Mouse (Mus musculus): ENCODE data around the gene Vmn1r204. TPM values are rescaled to one million over a fixed set of nuclear protein-coding genes. Genes with fewer than 3 reads are reported as not detected.
"Not testable (repeated sequence)": the region's sequence is repeated elsewhere in the genome, so short reads cannot be mapped to it uniquely, and the experiment has no call there.

Vmn1r204 gene
- polyA plus RNA-seq (2012; rRNA removed): not detected in 2 replicates

- not testable (repeated sequence) for DNase-seq; H3K4me1 ChIP-seq (ENCODE audit: control insufficient read depth, insufficient read depth, low read length); H3K4me3 ChIP-seq (replicated peaks; ENCODE audit: extremely low read depth, low read depth, low read length)
- 46% methylated on average over 1 of the region's 1 CpGs for WGBS
These were observed at the start of gene Vmn1r204 for GRCm38 (mm10) chr13:22552898-22553297. Gene Vmn1r204, plus strand, starts transcription at chr13:22553198.

DNA sequence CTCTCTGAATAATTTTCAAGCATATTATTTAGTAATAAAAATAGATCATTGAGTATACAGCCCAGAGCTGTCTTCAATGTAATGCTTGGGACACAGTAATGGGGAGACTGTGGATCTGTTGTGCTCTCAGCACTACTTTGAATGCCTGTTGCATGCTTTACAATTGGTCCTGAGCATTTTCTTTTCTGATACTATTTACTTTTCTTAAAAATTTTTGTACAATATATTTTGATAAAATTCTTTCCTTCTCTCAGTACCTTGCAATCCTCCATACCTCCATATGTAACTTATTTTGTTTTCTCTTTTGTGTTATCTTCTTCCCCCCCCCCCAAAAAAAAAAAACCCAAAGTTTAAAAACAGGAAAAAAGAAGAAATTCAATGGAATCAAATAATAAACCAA, 47.7 kb upstream of the Vmn1r204 start, which contains the start of gene Vmn1r202:
Vmn1r202 (minus strand) TSS at position 101 of the 400 bp plus-strand sequence.
- DNase-seq: no peak
- TF ChIP-seq CTCF (IDR thresholded peaks at IDR 0.05; ENCODE audit: insufficient read depth, low read length) (no peak), POLR2A (IDR thresholded peaks at IDR 0.05; ENCODE audit: borderline replicate concordance, extremely low read depth, low read depth, low read length) (no peak)
- Histone ChIP-seq H3K4me1 (ENCODE audit: control insufficient read depth, insufficient read depth, low read length) (no peaks in the 10 kb centered on the region), H3K4me3 (replicated peaks; ENCODE audit: extremely low read depth, low read depth, low read length) (no peak within 1 kb of the TSS)

- no peak within 1 kb of the TSS for H3K4me3 ChIP-seq (replicated peaks; ENCODE audit: extremely low read depth, low read depth, low read length)
These were observed 35.2 kb upstream of the Vmn1r204 start, which contains the start of gene Vmn1r203 for GRCm38 (mm10) chr13:22517814-22518213. Gene Vmn1r203, plus strand, starts transcription at chr13:22518114.

DNA sequence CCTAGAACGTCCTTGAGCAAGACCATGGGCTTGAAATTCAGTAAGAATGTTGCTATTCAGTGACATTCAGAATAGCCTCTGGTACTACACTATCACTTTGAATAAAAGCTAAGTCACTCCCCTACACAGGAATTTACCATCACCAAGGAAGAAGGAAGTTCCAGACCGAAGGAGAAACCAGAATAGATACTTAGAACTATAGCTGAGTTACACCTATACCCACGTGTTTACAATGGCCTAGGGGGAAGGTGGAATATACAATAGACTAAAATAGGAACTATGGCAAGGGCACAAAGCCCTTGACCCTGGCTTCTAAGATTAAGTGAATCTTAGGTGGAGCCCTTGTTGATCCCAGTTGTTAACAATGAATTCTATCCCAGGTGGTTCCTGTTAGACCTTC, 21.9 kb downstream of the Vmn1r204 start:
- not testable (repeated sequence) for H3K4me1 ChIP-seq (ENCODE audit: control insufficient read depth, insufficient read depth, low read length); H3K4me3 ChIP-seq (replicated peaks; ENCODE audit: extremely low read depth, low read depth, low read length); DNase-seq
- 70% methylated on average over 3 of the region's 3 CpGs for WGBS

More at GRCm38 (mm10) chr13:22517814-22518213, 35.2 kb upstream of the Vmn1r204 start, which contains the start of gene Vmn1r203:
- no peak for TF ChIP-seq POLR2A (IDR thresholded peaks at IDR 0.05; ENCODE audit: borderline replicate concordance, extremely low read depth, low read depth, low read length)
- no peak for TF ChIP-seq CTCF (IDR thresholded peaks at IDR 0.05; ENCODE audit: insufficient read depth, low read length)
- DNase-seq: no peak
- no peaks in the 10 kb centered on the region for H3K4me1 ChIP-seq (ENCODE audit: control insufficient read depth, insufficient read depth, low read length)

- 73% methylated on average over 14 of the region's 14 CpGs for WGBS
- H3K4me1 ChIP-seq (ENCODE audit: control insufficient read depth, insufficient read depth, low read length); H3K4me3 ChIP-seq (replicated peaks; ENCODE audit: extremely low read depth, low read depth, low read length): not testable (repeated sequence)
These were observed 30.3 kb downstream of the Vmn1r204 start for GRCm38 (mm10) chr13:22583336-22583735.

DNA sequence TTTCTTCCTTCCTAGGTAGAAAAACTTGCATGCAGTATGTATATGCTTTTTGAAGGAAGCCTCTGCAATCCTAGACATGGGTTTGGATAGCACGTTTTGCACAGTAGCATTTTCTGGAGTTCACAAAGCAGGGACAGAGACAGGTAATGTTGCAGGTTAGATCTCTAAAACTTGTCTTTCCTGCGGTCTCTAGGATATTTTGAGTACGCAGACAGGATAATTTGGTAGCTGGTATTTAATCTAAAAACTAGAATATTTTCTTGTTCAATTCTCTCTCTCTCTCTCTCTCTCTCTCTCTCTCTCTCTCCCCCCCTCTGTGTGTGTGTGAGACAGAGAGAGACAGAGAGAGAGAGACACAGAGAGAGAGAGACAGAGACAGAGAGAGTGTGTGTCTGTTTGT, 39.9 kb downstream of the Vmn1r204 start, which contains the start of gene Vmn1r205:
Vmn1r205 (minus strand) TSS at position 101 of the 400 bp plus-strand sequence.
- 79% methylated on average over 3 of the region's 3 CpGs for WGBS
- no peak for TF ChIP-seq POLR2A (IDR thresholded peaks at IDR 0.05; ENCODE audit: borderline replicate concordance, extremely low read depth, low read depth, low read length)
- no peak for TF ChIP-seq CTCF (IDR thresholded peaks at IDR 0.05; ENCODE audit: insufficient read depth, low read length)
- DNase-seq: no peak
- no peaks in the 10 kb centered on the region for H3K4me1 ChIP-seq (ENCODE audit: control insufficient read depth, insufficient read depth, low read length)
- H3K4me3 ChIP-seq (replicated peaks; ENCODE audit: extremely low read depth, low read depth, low read length): no peak within 1 kb of the TSS

More at GRCm38 (mm10) chr13:22583336-22583735, 30.3 kb downstream of the Vmn1r204 start:
- DNase-seq: not testable (repeated sequence)

Other genes starting within 250 kb of the Vmn1r204 start
- not detected in 2 replicates for gene Vmn1r197, start 228.6 kb upstream of the Vmn1r204 start, polyA plus RNA-seq (2012; rRNA removed)
- gene Vmn1r198, start 202.8 kb upstream of the Vmn1r204 start, polyA plus RNA-seq (2012; rRNA removed): not detected in 2 replicates
- gene Vmn1r199, start 173.4 kb upstream of the Vmn1r204 start, polyA plus RNA-seq (2012; rRNA removed): not detected in 2 replicates
- not detected in 2 replicates for gene Vmn1r200, start 162.8 kb upstream of the Vmn1r204 start, polyA plus RNA-seq (2012; rRNA removed)
- gene Vmn1r201, start 81.3 kb upstream of the Vmn1r204 start, polyA plus RNA-seq (2012; rRNA removed): not detected in 2 replicates
- 0.02 TPM in 1 of 2 replicates, not detected in the other for gene Vmn1r202, start 47.8 kb upstream of the Vmn1r204 start, polyA plus RNA-seq (2012; rRNA removed)
- not detected in 2 replicates for gene Vmn1r203, start 35.1 kb upstream of the Vmn1r204 start, polyA plus RNA-seq (2012; rRNA removed)
- not detected in 2 replicates for gene Vmn1r205, start 39.8 kb downstream of the Vmn1r204 start, polyA plus RNA-seq (2012; rRNA removed)
- not detected in 2 replicates for gene Vmn1r206, start 71.1 kb downstream of the Vmn1r204 start, polyA plus RNA-seq (2012; rRNA removed)
- gene Vmn1r207-ps, start 176.4 kb downstream of the Vmn1r204 start, polyA plus RNA-seq (2012; rRNA removed): not detected in 2 replicates
- gene Vmn1r208, start 224.2 kb downstream of the Vmn1r204 start, polyA plus RNA-seq (2012; rRNA removed): not detected in 2 replicates